Mouse (Mus musculus) cortical plate, adult 2 months (tissue): ENCODE measurements around the gene T. TPM values are rescaled to one million over a fixed set of nuclear protein-coding genes. Genes with fewer than 3 reads are reported as not detected.
A peak's percentile ranks its signal among the peaks of the same experiment; 100 is the strongest.
"Not testable (repeated sequence)": the region's sequence is repeated elsewhere in the genome, so short reads cannot be mapped to it uniquely, and the experiment has no call there.

Source experiments
- H3K27ac ChIP-seq: fragments of 200-500 bp; 2 replicates; pipeline ENCODE4 v1.5.1; 2012; ENCODE audit warnings: low read length, control low read depth, inconsistent platforms; ENCODE audit not compliant: insufficient read depth
- H3K4me1 ChIP-seq: fragments of 200-500 bp; 2 replicates; pipeline ENCODE4 v1.6.1; 2011; ENCODE audit warnings: low read length; ENCODE audit not compliant: control insufficient read depth, insufficient read depth
- H3K4me3 ChIP-seq: fragments of 200-500 bp; 2 replicates; pipeline ENCODE4 v1.5.1; 2011; ENCODE audit warnings: mild to moderate bottlenecking, low read length, control low read depth; ENCODE audit not compliant: insufficient read depth
- CTCF ChIP-seq: fragments of 200-500 bp; IDR thresholded peaks from 2 replicates; pipeline ENCODE4 v1.5.1; 2011; ENCODE audit warnings: mild to moderate bottlenecking, control low read depth, low read length; ENCODE audit not compliant: insufficient read depth; ENCODE audit errors: extremely low read depth
- POLR2A ChIP-seq: fragments of 200-500 bp; IDR thresholded peaks from 2 replicates; pipeline ENCODE4 v1.6.1; 2011; ENCODE audit warnings: mild to moderate bottlenecking, low read length, control low read depth; ENCODE audit not compliant: insufficient read depth; ENCODE audit errors: extremely low read depth
- polyA plus RNA-seq: library from polyadenylated mRNA; depleted of rRNA; stranded (reverse); fragments of >200 nt; gene quantifications from 2 replicates; pipeline ENCODE4 v1.2.3, GENCODE M21; 2012; rRNA removed

The T gene
- polyA plus RNA-seq = 0.10 and 0.11 TPM in 2 replicates

GRCm38 (mm10) chr17:8433978-8434960 is at the start of gene T:
Gene T, plus strand, starts transcription at chr17:8434423.
- H3K27ac ChIP-seq = no peak within 1 kb of the TSS
- TF ChIP-seq POLR2A (no peak), CTCF (no peak)
- H3K4me1 ChIP-seq = no peaks in the 10 kb centered on the region; the same call in 1 of the 2 replicates
- H3K4me3 ChIP-seq = no peak within 1 kb of the TSS

DNA sequence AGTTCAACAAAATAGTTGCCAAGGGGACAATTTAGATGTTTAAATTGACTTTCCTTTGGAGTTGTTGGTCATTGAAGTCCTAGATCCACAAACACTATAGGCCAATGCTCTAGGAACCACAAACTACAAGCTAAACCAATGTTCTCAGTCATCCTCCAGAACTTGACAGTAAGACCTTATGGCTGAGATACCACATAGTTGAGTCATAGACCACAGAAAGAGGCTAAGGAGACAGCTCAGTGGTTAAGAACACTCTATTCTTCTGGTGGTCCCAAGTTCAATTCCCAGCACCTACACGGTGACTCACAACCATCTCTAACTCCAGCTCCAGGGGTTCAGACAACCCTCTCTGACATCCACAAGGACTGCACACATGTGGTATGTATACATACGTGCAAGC is 48.8 kb upstream of the T start:
- no peak overlapping the region for H3K4me3 ChIP-seq
- TF ChIP-seq POLR2A (no peak), CTCF (no peak)
- no peak overlapping the region for H3K27ac ChIP-seq
- no peaks in the 10 kb centered on the region for H3K4me1 ChIP-seq

GRCm38 (mm10) chr17:8388463-8388862 is 45.8 kb upstream of the T start:
- Histone ChIP-seq H3K4me1 (no peaks in the 10 kb centered on the region), H3K27ac (no peak overlapping the region), H3K4me3 (peak overlapping the region; percentile 19)
- peak; percentile 66 for TF ChIP-seq CTCF
- no peak for TF ChIP-seq POLR2A

DNA sequence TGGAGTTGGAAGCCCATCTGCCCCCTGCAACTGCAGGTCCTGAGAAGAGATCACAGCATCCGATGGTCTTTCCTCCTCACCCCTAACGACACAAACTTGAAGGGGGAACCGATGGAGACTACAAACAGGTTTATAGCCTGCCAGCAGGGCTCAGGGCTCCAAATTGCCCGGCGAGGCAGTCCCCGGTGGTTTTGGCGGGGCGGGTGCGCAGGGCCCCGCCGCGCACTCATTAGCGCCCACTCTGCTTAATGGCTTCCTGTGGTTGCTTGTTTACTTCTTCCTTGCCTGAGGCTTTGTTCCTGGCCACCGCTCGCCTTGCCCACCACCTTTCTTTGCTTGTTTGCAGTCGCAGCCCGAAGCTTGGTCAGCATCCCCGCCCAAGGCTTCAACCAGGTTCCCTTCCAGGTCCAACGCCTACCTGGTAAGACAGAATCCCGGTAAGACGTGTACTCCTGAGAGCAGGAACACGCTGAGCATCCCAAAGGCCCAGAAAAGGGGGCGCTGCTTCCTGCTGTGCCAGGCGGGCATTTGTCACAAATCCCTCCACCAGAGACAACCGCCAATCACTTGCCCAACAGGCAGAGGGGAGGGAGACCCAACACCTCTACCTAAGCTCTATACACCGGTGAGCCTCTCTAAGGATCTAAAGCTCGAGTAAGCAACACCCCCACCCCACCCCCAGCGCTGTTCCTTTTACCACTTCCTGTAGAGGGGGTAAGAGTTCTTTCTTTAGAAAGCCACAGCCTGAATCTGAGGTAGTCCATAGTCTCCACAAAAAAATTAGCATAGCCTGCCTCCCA is 45.0 kb upstream of the T start:
- H3K4me3 ChIP-seq = peak overlapping the region; percentile 19
- H3K27ac ChIP-seq = no peak overlapping the region
- H3K4me1 ChIP-seq = no peaks in the 10 kb centered on the region
- TF ChIP-seq CTCF (no peak), POLR2A (no peak)

DNA sequence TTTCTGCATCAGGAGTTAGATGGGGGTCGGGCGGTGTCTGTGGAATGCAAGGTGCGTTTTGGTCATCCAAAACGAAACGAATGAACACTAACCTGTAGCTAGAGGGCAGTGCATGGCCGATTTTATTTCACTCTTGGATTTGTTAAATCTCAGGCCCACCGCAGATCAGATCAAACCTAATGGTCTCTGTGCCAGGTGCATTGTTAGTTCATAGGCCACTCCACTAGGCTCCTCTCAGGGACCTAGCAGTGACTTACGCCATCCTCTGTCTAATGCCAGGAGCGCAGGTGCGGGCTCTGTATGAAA is 44.5 kb upstream of the T start:
- Histone ChIP-seq H3K27ac (no peak overlapping the region), H3K4me3 (peak overlapping the region; percentile 19; the same call in 1 of the 2 replicates), H3K4me1 (no peaks in the 10 kb centered on the region)
- TF ChIP-seq CTCF (peak; percentile 9; the same call in 1 of the 2 replicates), POLR2A (no peak)

DNA sequence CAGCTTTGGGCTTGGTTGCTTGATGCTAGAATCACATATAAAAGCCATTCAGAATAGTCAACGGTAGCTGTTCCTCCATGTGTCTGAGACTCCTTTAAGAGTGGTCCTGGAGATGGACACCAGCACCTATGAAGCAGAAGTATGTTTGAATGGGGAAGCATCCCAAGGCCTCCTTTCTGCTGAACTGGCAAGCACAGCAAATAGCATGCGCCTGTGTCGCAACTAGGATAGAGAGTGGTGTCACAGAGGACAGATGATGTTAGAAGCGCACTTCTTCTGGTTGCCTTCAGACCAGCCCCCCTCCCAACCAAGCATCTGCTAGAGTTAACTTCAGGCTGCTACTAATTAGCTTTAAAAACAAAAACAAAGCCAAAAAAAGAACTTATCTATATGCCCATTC is 43.7 kb upstream of the T start:
- no peaks in the 10 kb centered on the region for H3K4me1 ChIP-seq
- TF ChIP-seq POLR2A (no peak), CTCF (no peak)
- H3K27ac ChIP-seq = no peak overlapping the region
- no peak overlapping the region for H3K4me3 ChIP-seq

DNA sequence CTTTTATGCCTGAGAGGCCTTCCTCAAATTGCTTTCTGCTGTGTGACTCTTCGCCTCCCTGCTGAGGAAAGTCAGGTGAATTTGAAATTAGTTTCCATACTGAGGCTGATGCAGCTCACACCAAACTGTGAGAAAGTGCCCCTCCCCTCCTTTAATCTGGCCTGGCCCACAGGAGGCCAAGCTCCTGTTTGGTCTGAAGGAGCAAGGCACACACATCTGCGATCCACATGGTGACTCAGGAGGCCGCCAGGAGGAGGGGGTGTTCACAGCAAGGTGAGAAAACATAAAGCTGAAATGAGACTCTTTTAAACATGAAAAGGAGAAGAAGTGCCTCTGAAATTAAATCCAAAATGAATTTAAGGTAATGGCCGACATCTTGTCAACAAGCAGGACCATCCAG is 37.9 kb upstream of the T start:
- TF ChIP-seq POLR2A (no peak), CTCF (no peak)
- H3K27ac ChIP-seq = no peak overlapping the region
- no peak overlapping the region for H3K4me3 ChIP-seq
- no peaks in the 10 kb centered on the region for H3K4me1 ChIP-seq

DNA sequence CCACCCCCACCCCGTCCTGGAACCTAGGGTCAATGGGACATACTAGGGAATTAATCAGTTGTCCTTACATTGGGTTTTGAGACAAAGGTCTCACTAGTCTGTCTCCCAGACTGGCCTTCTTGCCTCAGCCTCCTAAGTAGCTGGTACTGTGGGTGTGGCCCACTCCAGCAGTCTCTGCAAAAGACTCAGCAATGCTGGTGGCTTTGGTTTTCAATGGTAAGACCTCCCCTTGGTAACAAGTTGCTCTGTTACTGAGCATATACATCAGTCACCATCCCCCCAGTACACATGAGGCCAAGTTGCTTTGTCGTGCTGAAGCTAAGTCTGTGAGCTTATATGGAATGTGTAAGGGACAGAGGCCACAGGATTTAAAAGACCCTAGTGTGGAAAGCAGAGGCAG is 36.3 kb upstream of the T start:
- Histone ChIP-seq H3K27ac (no peak overlapping the region), H3K4me3 (no peak overlapping the region), H3K4me1 (no peaks in the 10 kb centered on the region)
- no peak for TF ChIP-seq CTCF
- no peak for TF ChIP-seq POLR2A

GRCm38 (mm10) chr17:8403932-8404331 is 30.3 kb upstream of the T start:
- not testable (repeated sequence) for H3K27ac ChIP-seq, H3K4me3 ChIP-seq

GRCm38 (mm10) chr17:8406285-8406684 is 27.9 kb upstream of the T start:
- Histone ChIP-seq H3K27ac (no peak overlapping the region), H3K4me3 (no peak overlapping the region), H3K4me1 (no peaks in the 10 kb centered on the region)
- TF ChIP-seq CTCF (no peak), POLR2A (no peak)

More at GRCm38 (mm10) chr17:8403932-8404331, 30.3 kb upstream of the T start:
- not testable (repeated sequence) for H3K4me1 ChIP-seq

DNA sequence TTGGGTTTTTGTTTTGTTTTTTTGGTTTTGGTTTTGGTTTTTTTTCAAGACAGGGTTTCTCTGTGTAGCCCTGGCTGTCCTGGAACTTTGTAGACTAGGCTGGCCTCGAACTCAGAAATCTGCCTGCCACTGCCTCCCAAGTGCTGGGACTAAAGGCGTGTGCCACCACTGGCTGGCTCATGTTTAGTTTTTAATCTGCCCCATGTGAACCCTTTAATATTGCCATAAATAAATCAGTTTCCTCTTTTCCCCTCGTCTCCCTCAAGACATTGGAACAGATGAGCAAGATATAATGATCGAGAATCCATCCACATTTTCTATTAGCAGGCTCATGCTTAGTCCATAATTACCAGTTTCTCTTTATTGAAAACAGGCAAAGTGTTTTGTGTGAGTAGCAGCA is 26.2 kb upstream of the T start:
- not testable (repeated sequence) for H3K4me1 ChIP-seq, H3K4me3 ChIP-seq, H3K27ac ChIP-seq
